Mouse (Mus musculus): Measurements from ENCODE around the gene Rad54l. TPM values are rescaled to one million over a fixed set of nuclear protein-coding genes. Genes with fewer than 3 reads are reported as not detected.

Rad54l gene
- 5.7 TPM for polyA plus RNA-seq (2014; fragmentation: Illumina TruSeq; extraction: RNeasy Lipid Tissue Mini Kit (QIAGEN cat#74804); ENCODE audit: low read depth, low replicate concordance)

DNA sequence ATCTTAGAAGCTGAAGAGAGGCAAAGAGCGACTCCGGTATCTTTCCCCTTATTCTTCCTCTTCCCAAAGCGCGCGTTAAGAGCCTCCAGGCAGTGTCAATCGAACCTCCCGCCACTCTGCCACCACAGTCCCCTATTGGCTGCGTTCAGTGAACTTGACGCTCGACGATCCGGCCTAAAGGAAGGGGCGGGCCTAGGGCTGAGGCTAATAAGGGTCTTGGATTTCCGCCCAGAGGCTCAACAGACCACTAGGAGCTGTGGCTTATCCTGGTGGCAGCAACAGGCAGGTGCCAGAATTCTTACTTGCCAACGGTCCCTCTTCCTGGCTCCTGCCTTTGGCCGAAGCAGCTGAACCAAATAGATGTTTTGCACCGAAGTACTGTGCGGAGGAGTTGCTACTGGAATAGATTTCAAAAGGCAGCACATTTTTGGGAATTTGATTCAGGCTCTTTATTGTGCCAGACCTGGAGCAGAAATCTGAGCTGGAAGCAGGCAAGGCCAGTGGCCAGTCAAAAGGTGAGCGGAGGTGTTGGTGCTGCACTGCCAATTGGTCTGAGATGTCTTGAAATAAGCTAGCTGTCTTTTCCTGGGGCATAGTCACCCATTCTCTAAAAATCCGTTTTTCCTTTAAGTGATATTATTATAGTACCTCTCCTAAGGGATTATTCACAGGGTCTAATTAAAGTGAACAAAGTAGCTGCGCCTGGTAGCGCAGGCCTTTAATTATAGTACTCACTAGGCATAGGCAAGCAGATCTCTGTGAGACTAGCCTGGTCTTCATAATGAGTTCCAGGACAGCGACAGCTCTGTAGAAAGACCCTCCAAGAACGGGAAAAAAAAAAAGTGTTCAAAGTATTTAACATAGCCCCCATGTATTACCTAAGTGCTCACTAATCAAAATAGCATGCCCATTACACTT lies at the start of gene Rad54l, which contains the start of gene Pomgnt1:
Rad54l (minus strand) TSS at position 89 of the 918 bp plus-strand sequence.
Pomgnt1 (plus strand) TSS at position 239 of the 918 bp plus-strand sequence.

DNA sequence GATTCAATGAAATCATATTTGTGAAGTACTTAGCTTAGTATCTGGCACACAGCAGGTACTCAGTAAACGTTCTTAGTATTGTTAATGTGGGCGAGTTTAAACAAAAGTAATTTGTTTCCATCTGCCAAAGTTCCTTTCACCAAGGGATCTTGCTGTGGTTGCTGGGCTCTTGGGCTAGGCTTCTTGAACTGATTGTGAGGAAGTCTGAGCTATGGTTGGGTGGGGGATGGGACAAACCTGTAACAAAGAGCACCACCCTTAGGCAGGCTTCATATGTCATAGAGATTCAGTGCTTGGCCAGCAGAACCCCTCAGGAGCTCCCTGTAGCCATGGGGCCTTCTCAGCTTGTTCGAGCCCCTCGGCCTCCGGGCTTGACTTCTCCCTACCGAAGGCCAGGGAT lies 49.6 kb upstream of the Rad54l start, which contains the start of the genes 1700042G07Rik and Gm49337:
1700042G07Rik (plus strand) TSS at position 301 of the 400 bp plus-strand sequence.
Gm49337 (plus strand) TSS at position 313 of the 400 bp plus-strand sequence.

DNA sequence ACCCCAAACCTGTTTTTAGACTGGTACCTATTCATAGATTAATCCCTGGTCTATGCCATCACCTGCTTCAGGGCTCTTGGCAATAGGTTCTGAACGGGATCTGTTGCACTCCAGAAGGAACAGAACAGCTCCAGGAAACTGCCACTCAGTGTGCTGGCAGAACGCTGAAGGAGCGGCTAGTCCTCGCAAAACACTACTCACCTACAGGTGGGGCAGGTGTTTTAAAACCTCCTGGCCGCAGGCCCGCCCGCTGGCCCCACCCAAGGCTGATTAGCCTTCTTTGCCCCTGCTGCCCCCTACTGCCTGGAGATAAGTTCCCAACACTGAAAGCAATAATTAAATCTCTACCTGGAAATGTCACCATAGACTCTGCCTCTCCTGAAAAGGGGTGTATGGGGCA lies 43.9 kb upstream of the Rad54l start, which contains the start of gene Tspan1:
Tspan1 (minus strand) TSS at position 198 of the 400 bp plus-strand sequence.

DNA sequence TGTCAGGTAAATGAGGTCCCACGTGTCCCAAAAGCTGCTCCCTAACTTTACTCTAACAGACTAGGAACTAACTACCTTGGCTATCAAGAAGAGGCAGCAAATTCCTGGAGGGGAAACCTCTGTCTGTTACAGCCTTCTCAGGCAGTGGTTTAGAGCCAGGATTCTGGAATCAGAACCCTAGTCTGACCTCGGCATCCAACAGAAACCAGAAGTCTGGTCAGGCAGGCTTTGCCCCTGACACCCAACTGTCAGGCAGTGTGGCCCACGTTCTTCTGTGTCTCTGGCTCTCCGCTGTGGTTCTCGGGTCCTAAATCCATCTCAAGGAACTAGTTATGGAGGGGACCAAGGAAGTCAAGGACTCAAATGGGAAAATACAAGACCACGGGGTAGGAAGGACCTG lies 27.7 kb upstream of the Rad54l start, which contains the start of gene Lurap1:
Lurap1 (minus strand) TSS at position 101 of the 400 bp plus-strand sequence.

DNA sequence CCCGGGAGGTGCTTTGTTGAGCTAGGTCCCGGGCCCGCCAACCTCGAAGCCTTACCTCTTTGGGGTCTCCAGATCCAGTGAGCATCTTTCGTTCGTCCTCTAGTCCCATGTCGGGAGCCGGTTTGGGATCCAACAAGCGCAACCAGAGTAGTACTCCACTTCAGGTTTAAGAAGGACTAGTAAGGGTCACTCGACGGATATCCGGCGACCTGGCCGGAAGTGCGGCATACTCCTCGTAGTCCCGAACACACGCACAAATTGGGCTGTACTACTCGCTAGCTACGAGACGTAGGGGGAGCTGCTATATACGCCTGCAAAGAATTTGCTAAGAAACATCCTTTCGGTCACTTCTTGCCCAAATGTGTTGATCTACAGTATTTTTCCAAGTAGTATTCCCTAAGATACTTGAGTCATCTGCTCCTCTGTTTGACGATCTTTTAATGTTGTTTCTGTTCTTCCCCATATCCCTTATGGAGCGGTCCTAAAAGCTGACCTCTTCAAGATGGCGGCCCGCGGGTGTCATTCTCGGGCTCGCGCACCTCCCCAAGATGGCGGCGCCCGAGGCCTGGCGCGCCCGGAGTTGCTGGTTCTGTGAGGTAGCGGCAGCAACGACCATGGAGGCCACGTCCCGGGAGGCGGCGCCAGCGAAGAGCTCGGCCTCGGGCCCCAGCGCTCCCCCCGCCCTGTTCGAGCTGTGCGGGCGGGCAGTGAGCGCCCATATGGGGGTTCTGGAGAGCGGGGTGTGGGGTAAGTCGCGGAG lies 48.4 kb downstream of the Rad54l start, which contains the start of the genes Uqcrh and Lrrc41:
Uqcrh (minus strand) TSS at position 211 of the 760 bp plus-strand sequence.
Lrrc41 (plus strand) TSS at position 409 of the 760 bp plus-strand sequence.

DNA sequence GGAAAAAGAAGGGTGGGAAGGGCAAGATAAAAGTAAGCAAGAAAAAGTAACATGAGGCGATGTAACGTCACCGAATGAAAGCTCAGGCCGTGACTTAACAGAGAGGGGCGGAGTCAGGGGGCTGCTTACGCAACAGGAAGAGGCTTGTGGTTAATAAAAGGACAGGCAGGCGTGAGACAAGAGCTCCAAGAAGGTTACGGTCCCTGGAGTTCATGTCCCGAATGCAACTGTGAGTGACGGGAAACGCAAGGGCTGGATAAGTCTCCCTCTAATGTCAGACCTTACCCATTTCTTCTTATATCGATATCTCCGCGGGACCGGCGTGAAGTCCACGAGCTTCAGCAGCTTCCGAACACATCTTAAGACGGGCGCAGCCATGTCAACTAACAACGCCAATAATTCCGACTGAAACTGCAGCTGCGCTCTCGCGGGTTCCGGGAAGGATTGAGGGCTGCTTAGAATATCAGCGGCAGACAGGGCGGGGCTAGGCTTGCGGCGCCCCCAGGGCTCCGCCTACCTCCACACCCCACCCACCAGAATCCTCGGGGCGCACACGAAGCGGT lies 70.0 kb downstream of the Rad54l start, which contains the start of gene Nsun4:
Nsun4 (minus strand) TSS at position 478 of the 563 bp plus-strand sequence.

Other genes with a start within 250 kb of the Rad54l start
- 0.29 TPM for gene Kncn, start 239.3 kb downstream of the Rad54l start, polyA plus RNA-seq (2014; fragmentation: Illumina TruSeq; extraction: RNeasy Lipid Tissue Mini Kit (QIAGEN cat#74804); ENCODE audit: low read depth, low replicate concordance)
- not detected for gene 6430628N08Rik, start 233.0 kb downstream of the Rad54l start, polyA plus RNA-seq (2014; fragmentation: Illumina TruSeq; extraction: RNeasy Lipid Tissue Mini Kit (QIAGEN cat#74804); ENCODE audit: low read depth, low replicate concordance)
- gene Dmbx1, start 183.8 kb downstream of the Rad54l start, polyA plus RNA-seq (2014; fragmentation: Illumina TruSeq; extraction: RNeasy Lipid Tissue Mini Kit (QIAGEN cat#74804); ENCODE audit: low read depth, low replicate concordance), result 0.17 TPM
- 4.7 TPM for gene Faah, start 105.8 kb downstream of the Rad54l start, polyA plus RNA-seq (2014; fragmentation: Illumina TruSeq; extraction: RNeasy Lipid Tissue Mini Kit (QIAGEN cat#74804); ENCODE audit: low read depth, low replicate concordance)
- 173 TPM for gene Nsun4, start 69.8 kb downstream of the Rad54l start, polyA plus RNA-seq (2014; fragmentation: Illumina TruSeq; extraction: RNeasy Lipid Tissue Mini Kit (QIAGEN cat#74804); ENCODE audit: low read depth, low replicate concordance)
- 160 TPM for gene Uqcrh, start 48.6 kb downstream of the Rad54l start, polyA plus RNA-seq (2014; fragmentation: Illumina TruSeq; extraction: RNeasy Lipid Tissue Mini Kit (QIAGEN cat#74804); ENCODE audit: low read depth, low replicate concordance)
- gene Lrrc41, start 48.4 kb downstream of the Rad54l start, polyA plus RNA-seq (2014; fragmentation: Illumina TruSeq; extraction: RNeasy Lipid Tissue Mini Kit (QIAGEN cat#74804); ENCODE audit: low read depth, low replicate concordance), result 27.5 TPM
- 23.1 TPM for gene Pomgnt1, start 150 bp upstream of the Rad54l start, polyA plus RNA-seq (2014; fragmentation: Illumina TruSeq; extraction: RNeasy Lipid Tissue Mini Kit (QIAGEN cat#74804); ENCODE audit: low read depth, low replicate concordance)
- 2.5 TPM for gene Lurap1, start 27.6 kb upstream of the Rad54l start, polyA plus RNA-seq (2014; fragmentation: Illumina TruSeq; extraction: RNeasy Lipid Tissue Mini Kit (QIAGEN cat#74804); ENCODE audit: low read depth, low replicate concordance)
- 1.9 TPM for gene Tspan1, start 43.9 kb upstream of the Rad54l start, polyA plus RNA-seq (2014; fragmentation: Illumina TruSeq; extraction: RNeasy Lipid Tissue Mini Kit (QIAGEN cat#74804); ENCODE audit: low read depth, low replicate concordance)
- 35.6 TPM for gene 1700042G07Rik, start 49.7 kb upstream of the Rad54l start, polyA plus RNA-seq (2014; fragmentation: Illumina TruSeq; extraction: RNeasy Lipid Tissue Mini Kit (QIAGEN cat#74804); ENCODE audit: low read depth, low replicate concordance)
- 14.5 TPM for gene Gm49337, start 49.7 kb upstream of the Rad54l start, polyA plus RNA-seq (2014; fragmentation: Illumina TruSeq; extraction: RNeasy Lipid Tissue Mini Kit (QIAGEN cat#74804); ENCODE audit: low read depth, low replicate concordance)
- gene Pik3r3, start 97.9 kb upstream of the Rad54l start, polyA plus RNA-seq (2014; fragmentation: Illumina TruSeq; extraction: RNeasy Lipid Tissue Mini Kit (QIAGEN cat#74804); ENCODE audit: low read depth, low replicate concordance), result 70.9 TPM